Mouse (Mus musculus) C2C12 (cell line): ENCODE data around the gene Unc45b. TPM values are rescaled to one million over a fixed set of nuclear protein-coding genes. Genes with fewer than 3 reads are reported as not detected.
A peak's percentile ranks its signal among the peaks of the same experiment; 100 is the strongest.
"Not testable (repeated sequence)": the region's sequence is repeated elsewhere in the genome, so short reads cannot be mapped to it uniquely, and the experiment has no call there.

Experiments used
- H3K27me3 ChIP-seq: one replicate; pipeline ENCODE4 v1.6.1; 2011; ENCODE audit not compliant: control insufficient read depth, insufficient read depth, insufficient read length
- H3K36me3 ChIP-seq: one replicate; pipeline ENCODE4 v1.6.1; 2011; ENCODE audit not compliant: control insufficient read depth, insufficient read depth
- H3K4me3 ChIP-seq: one replicate; pipeline ENCODE4 v1.5.1; 2011; ENCODE audit warnings: mild to moderate bottlenecking, control low read depth; ENCODE audit not compliant: poor library complexity, insufficient read depth, severe bottlenecking
- H3K79me2 ChIP-seq: one replicate; pipeline ENCODE4 v1.6.1; 2011; ENCODE audit not compliant: control insufficient read depth, insufficient read depth
- H3K79me3 ChIP-seq: one replicate; pipeline ENCODE4 v1.6.1; 2011; ENCODE audit warnings: low read depth, control low read depth
- H3ac ChIP-seq: one replicate; pipeline ENCODE3; 2011; ENCODE audit warnings: low read depth; ENCODE audit not compliant: control insufficient read depth, insufficient read length
- CEBPB ChIP-seq: IDR thresholded peaks from one replicate; pipeline ENCODE4 v1.6.1; 2011; ENCODE audit warnings: low read depth, mild to moderate bottlenecking, control low read depth, moderate library complexity
- CTCF ChIP-seq: IDR thresholded peaks from one replicate; pipeline ENCODE4 v1.5.1; 2011; ENCODE audit not compliant: control insufficient read depth, insufficient read depth, insufficient read length
- FOSL1 ChIP-seq: IDR thresholded peaks from one replicate; pipeline ENCODE4 v1.8.0; 2011; ENCODE audit warnings: mild to moderate bottlenecking, low read length; ENCODE audit not compliant: poor library complexity, insufficient read depth, severe bottlenecking
- MAX ChIP-seq: IDR thresholded peaks from one replicate; pipeline ENCODE4 v1.6.1; 2011; ENCODE audit warnings: mild to moderate bottlenecking, control low read depth
- MYOD1 ChIP-seq: IDR thresholded peaks from one replicate; pipeline ENCODE4 v1.6.1; 2011; ENCODE audit warnings: low read depth; ENCODE audit not compliant: control insufficient read depth, insufficient read length
- MYOG ChIP-seq: IDR thresholded peaks from one replicate; pipeline ENCODE4 v1.6.1; 2011; ENCODE audit not compliant: control insufficient read depth, insufficient read length; ENCODE audit errors: extremely low read depth
- USF1 ChIP-seq: IDR thresholded peaks from one replicate; pipeline ENCODE4 v1.6.1; 2011; ENCODE audit warnings: low read depth, mild to moderate bottlenecking, control low read depth, moderate library complexity
- polyA plus RNA-seq: library from polyadenylated mRNA; unstranded; fragments of >200 nt; fragmentation: generic; extraction: Trizol; gene quantifications from one replicate; pipeline ENCODE4 v1.2.1, GENCODE M21; 2012; ENCODE audit warnings: missing spikeins

Unc45b gene
- polyA plus RNA-seq, 1 experiment = 0.15 TPM

GRCm38 (mm10) chr11:82971590-82971974 lies 61.2 kb downstream of the Unc45b start:
- no peaks in the 10 kb centered on the region for H3K79me2 ChIP-seq

GRCm38 (mm10) chr11:82973916-82974315 lies 63.6 kb downstream of the Unc45b start:
- H3ac ChIP-seq = no peak overlapping the region
- no peaks in the 10 kb centered on the region for H3K36me3 ChIP-seq
- H3K79me2 ChIP-seq = no peaks in the 10 kb centered on the region
- no peaks in the 10 kb centered on the region for H3K79me3 ChIP-seq
- TF ChIP-seq MAX (no peak), MYOD1 (peak; percentile 66), CTCF (no peak), FOSL1 (no peak), MYOG (no peak), CEBPB (no peak), USF1 (no peak)
- no peak overlapping the region for H3K4me3 ChIP-seq
- no peaks in the 10 kb centered on the region for H3K27me3 ChIP-seq

More at GRCm38 (mm10) chr11:82971590-82971974, 61.2 kb downstream of the Unc45b start:
- Histone ChIP-seq H3K27me3 (no peaks in the 10 kb centered on the region), H3K4me3 (no peak overlapping the region), H3K36me3 (no peaks in the 10 kb centered on the region), H3K79me3 (no peaks in the 10 kb centered on the region), H3ac (no peak overlapping the region)
- TF ChIP-seq MAX = no peak
- TF ChIP-seq CEBPB = no peak
- TF ChIP-seq MYOD1 = no peak
- TF ChIP-seq MYOG = no peak
- no peak for TF ChIP-seq USF1
- TF ChIP-seq FOSL1 = no peak
- no peak for TF ChIP-seq CTCF

- H3K36me3 ChIP-seq, H3K79me2 ChIP-seq, H3K4me3 ChIP-seq, H3ac ChIP-seq, H3K79me3 ChIP-seq, H3K27me3 ChIP-seq: not testable (repeated sequence)
Measured at GRCm38 (mm10) chr11:82982409-82982808, 72.1 kb downstream of the Unc45b start.

GRCm38 (mm10) chr11:82983193-82983592 lies 72.8 kb downstream of the Unc45b start:
- TF ChIP-seq MAX (no peak), CEBPB (no peak), USF1 (no peak), MYOG (no peak), FOSL1 (no peak), MYOD1 (no peak), CTCF (no peak)
- no peaks in the 10 kb centered on the region for H3K27me3 ChIP-seq
- H3ac ChIP-seq = no peak overlapping the region
- no peak overlapping the region for H3K4me3 ChIP-seq
- no peaks in the 10 kb centered on the region for H3K79me2 ChIP-seq
- H3K79me3 ChIP-seq = no peaks in the 10 kb centered on the region
- no peaks in the 10 kb centered on the region for H3K36me3 ChIP-seq

- Histone ChIP-seq H3K36me3 (no peaks in the 10 kb centered on the region), H3K79me3 (no peaks in the 10 kb centered on the region), H3K79me2 (no peaks in the 10 kb centered on the region), H3ac (no peak overlapping the region), H3K27me3 (no peaks in the 10 kb centered on the region), H3K4me3 (no peak overlapping the region)
- TF ChIP-seq FOSL1 (no peak), MYOD1 (no peak), CTCF (no peak), MAX (no peak), USF1 (no peak), MYOG (no peak), CEBPB (no peak)
Measured at GRCm38 (mm10) chr11:82987621-82988020, 77.3 kb downstream of the Unc45b start.

- H3K79me2 ChIP-seq = no peaks in the 10 kb centered on the region
- H3K27me3 ChIP-seq = no peaks in the 10 kb centered on the region
- H3K79me3 ChIP-seq = no peaks in the 10 kb centered on the region
- no peak overlapping the region for H3K4me3 ChIP-seq
- H3K36me3 ChIP-seq = no peaks in the 10 kb centered on the region
- no peak for TF ChIP-seq MYOD1
- no peak for TF ChIP-seq CTCF
- H3ac ChIP-seq = no peak overlapping the region
Measured at GRCm38 (mm10) chr11:82989357-82989756, 79.0 kb downstream of the Unc45b start.

GRCm38 (mm10) chr11:82990612-82991385 lies 80.4 kb downstream of the Unc45b start:
- not testable (repeated sequence) for H3K27me3 ChIP-seq, H3K36me3 ChIP-seq, H3K79me3 ChIP-seq, H3K4me3 ChIP-seq, H3K79me2 ChIP-seq, H3ac ChIP-seq
